Mouse (Mus musculus): ENCODE measurements around the gene Plcb4. TPM values are rescaled to one million over a fixed set of nuclear protein-coding genes. Genes with fewer than 3 reads are reported as not detected.
"Not testable (repeated sequence)": the region's sequence is repeated elsewhere in the genome, so short reads cannot be mapped to it uniquely, and the experiment has no call there.

The Plcb4 gene
- polyA plus RNA-seq, 1 experiment from 2014 or later, result 15.9 TPM

DNA sequence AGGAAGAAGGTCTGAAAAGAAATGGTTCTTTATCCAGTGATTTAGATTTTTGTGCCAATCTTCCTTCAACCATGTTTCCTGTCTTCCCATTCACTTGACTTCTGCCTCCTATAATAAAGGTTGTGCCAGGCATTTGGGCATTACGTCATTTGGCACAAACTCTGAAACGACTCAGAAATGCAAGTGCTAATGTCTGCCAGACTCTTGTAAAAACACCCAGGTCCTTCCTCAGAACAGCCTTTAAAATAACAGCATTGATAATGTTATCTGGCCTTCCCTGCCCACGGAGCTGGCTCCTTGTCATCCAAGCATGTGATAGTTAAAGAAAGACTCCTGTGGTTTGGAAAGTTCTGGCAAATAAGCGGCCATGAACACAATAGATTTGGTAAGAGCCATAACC lies 229.4 kb downstream of the Plcb4 start:
- Histone ChIP-seq H3K27ac (no peak overlapping the region), H3K27me3 (ENCODE audit: poor library complexity, severe bottlenecking) (no peaks in the 10 kb centered on the region), H3K9me3 (no peaks in the 10 kb centered on the region), H3K4me1 (no peaks in the 10 kb centered on the region), H3K36me3 (replicated peaks) (no peaks in the 10 kb centered on the region), H3K4me3 (no peak overlapping the region)
- no peak for DNase-seq (ENCODE audit: extremely low spot score, low spot score)
- WGBS, result 88% methylated on average over 4 of the region's 4 CpGs

DNA sequence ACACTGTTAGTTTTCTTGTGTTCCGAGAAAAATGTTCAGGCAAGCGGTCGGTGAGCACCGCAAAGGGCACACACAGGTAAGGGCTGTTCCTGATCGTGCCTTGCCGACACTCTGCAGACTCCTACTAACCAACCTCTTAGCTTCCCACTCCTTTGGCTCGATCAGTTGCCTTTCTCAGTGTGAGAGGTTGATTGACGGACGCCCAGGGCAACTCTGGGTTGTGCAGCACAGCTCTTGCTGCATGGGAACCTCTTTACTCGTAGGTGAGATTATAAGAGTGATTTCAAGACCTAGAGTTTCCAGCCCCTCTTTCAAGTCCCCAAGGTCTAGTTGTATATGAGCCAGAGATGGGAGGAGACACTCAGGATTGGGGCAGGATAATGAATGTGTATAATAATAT lies 230.0 kb downstream of the Plcb4 start:
- WGBS, result 91% methylated on average over 10 of the region's 10 CpGs
- H3K4me1 ChIP-seq, result no peaks in the 10 kb centered on the region
- no peak for DNase-seq (ENCODE audit: extremely low spot score, low spot score)

DNA sequence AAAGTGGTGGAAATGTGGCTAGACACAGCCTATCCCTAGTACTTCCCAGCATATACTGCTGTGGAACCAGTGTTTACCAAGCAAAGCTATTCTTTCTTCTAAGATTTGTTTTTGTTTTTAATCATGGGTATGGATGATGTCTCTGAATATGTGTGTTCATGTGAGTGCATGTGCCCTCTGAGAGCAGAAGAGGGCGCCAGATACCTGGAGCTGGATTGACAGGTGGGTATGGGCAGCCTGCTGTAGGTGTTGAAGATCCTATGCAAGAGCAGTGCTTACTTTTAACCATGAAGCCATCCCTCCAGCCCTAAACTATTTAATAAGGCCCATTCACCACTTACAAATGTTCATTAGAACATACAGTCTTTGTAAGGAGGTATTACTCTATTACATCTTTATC lies 231.3 kb downstream of the Plcb4 start:
- Histone ChIP-seq H3K4me3 (no peak overlapping the region), H3K27me3 (ENCODE audit: poor library complexity, severe bottlenecking) (no peaks in the 10 kb centered on the region), H3K4me1 (no peaks in the 10 kb centered on the region), H3K27ac (no peak overlapping the region), H3K9me3 (no peaks in the 10 kb centered on the region), H3K36me3 (replicated peaks) (no peaks in the 10 kb centered on the region)
- WGBS, result 75% methylated on average over 1 of the region's 1 CpGs
- no peak for DNase-seq (ENCODE audit: extremely low spot score, low spot score)

More for the DNA sequence above, 230.0 kb downstream of the Plcb4 start:
- H3K36me3 ChIP-seq (replicated peaks), result no peaks in the 10 kb centered on the region
- no peaks in the 10 kb centered on the region for H3K27me3 ChIP-seq (ENCODE audit: poor library complexity, severe bottlenecking)
- H3K4me3 ChIP-seq, result no peak overlapping the region
- no peaks in the 10 kb centered on the region for H3K9me3 ChIP-seq
- H3K27ac ChIP-seq, result no peak overlapping the region

DNA sequence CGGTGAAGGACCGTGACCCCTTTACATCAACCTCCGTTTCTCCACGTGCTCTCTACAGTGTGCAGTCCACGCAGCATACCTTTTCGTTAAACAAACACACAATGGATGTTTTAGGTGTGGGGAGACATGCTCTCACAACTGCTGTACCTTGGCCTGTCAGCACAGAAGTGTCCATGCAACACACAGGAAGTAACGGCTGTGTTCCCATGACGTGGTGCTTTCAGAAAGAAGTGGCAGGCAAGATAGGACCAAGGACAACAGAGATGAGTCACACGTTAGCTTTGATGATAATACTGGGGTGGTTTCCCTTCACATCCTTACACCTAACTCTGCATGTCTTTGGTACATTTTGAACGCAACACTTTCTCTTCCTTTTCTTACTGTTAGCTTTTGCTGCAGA lies 232.3 kb downstream of the Plcb4 start:
- DNase-seq (ENCODE audit: extremely low spot score, low spot score), result no peak
- Histone ChIP-seq H3K36me3 (replicated peaks) (no peaks in the 10 kb centered on the region), H3K4me3 (no peak overlapping the region), H3K27ac (no peak overlapping the region), H3K9me3 (no peaks in the 10 kb centered on the region), H3K27me3 (ENCODE audit: poor library complexity, severe bottlenecking) (no peaks in the 10 kb centered on the region), H3K4me1 (no peaks in the 10 kb centered on the region)
- 96% methylated on average over 10 of the region's 10 CpGs for WGBS

DNA sequence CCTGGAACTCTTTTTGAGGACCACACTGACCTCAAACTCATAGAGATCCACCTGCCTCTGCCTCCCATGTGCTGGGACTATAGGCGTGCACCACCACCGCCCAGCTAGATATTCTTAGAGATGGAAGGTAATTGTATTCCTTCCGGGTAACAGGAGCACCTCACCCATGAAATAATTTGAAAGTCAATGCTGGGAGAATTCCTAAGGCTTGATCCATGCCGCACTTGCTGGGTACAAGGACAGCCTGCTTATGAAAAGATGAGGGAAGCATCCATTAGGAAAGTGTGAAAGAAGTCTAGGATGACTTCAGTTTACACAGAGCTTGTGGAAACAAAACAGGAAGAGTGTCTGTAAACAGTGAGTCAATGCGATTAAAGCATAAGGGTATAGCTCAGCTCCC lies 232.9 kb downstream of the Plcb4 start:
- 90% methylated on average over 5 of the region's 5 CpGs for WGBS
- Histone ChIP-seq H3K27me3 (ENCODE audit: poor library complexity, severe bottlenecking) (no peaks in the 10 kb centered on the region), H3K9me3 (no peaks in the 10 kb centered on the region), H3K27ac (no peak overlapping the region), H3K4me3 (no peak overlapping the region), H3K4me1 (no peaks in the 10 kb centered on the region), H3K36me3 (replicated peaks) (no peaks in the 10 kb centered on the region)
- DNase-seq (ENCODE audit: extremely low spot score, low spot score), result no peak

DNA sequence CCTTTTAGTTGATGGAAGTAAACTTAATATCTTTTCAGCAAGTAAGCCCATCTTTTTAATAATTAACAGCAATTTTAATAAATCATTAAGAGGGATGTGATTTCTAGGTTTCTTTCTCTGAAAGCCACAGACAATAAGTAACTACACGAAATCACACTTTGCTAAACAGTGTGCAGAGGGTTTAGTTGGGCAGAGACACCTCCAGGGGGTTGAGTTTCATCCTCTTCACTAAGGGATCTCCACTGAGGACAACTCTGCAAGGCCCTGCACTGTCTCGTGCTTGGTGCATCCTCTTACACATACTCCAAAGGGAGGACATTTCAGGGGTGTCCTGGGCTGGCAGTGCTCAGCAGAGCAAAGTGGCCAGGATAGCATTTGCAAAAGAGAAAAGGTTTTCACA lies 235.8 kb downstream of the Plcb4 start:
- no peak overlapping the region for H3K27ac ChIP-seq
- no peaks in the 10 kb centered on the region for H3K9me3 ChIP-seq
- H3K4me3 ChIP-seq, result no peak overlapping the region
- H3K4me1 ChIP-seq, result no peaks in the 10 kb centered on the region
- no peaks in the 10 kb centered on the region for H3K36me3 ChIP-seq (replicated peaks)
- DNase-seq (ENCODE audit: extremely low spot score, low spot score), result no peak
- no peaks in the 10 kb centered on the region for H3K27me3 ChIP-seq (ENCODE audit: poor library complexity, severe bottlenecking)
- 77% methylated on average over 2 of the region's 2 CpGs for WGBS

DNA sequence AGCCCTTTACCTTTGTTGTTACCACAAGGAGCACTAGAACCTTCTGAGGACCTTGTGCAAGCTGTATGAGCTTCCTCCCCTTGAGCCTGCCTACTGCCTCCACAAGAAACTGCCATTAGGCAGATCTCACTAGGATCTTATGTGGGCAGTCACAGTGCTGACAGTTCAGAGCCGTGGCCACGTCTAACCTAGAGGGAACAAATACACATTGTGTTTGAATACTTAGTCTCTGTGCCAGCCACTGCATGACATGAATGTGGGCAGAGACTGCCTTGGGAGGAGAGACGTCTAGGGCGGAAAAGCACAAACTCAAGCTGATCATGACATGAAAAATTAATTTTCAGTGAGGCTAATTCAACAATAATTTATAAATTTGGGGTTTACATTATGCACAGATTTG lies 239.2 kb downstream of the Plcb4 start:
- Histone ChIP-seq H3K4me3 (no peak overlapping the region), H3K27me3 (ENCODE audit: poor library complexity, severe bottlenecking) (no peaks in the 10 kb centered on the region), H3K36me3 (replicated peaks) (no peaks in the 10 kb centered on the region), H3K9me3 (no peaks in the 10 kb centered on the region), H3K4me1 (no peaks in the 10 kb centered on the region), H3K27ac (no peak overlapping the region)
- 76% methylated on average over 4 of the region's 4 CpGs for WGBS
- DNase-seq (ENCODE audit: extremely low spot score, low spot score), result no peak

DNA sequence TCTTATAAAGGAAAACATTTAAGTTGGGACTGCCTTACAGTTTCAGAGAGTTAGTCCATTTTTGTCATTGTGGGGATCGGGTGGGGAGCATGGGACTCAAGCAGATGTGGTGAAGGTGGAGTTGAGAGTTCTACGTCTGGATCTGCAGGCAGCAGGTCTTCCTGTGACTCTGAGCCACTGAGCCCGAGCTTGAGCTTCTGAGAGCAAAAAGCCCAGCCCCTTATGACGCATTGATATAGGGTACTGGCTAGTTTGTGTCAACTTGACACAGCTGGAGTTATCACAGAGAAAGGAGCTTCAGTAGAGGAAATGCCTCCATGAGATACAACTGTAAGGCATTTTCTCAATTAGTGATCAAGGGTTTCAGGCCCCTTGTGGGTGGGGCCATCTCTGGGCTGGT lies 241.1 kb downstream of the Plcb4 start:
- H3K27ac ChIP-seq; H3K36me3 ChIP-seq (replicated peaks); H3K27me3 ChIP-seq (ENCODE audit: poor library complexity, severe bottlenecking); H3K9me3 ChIP-seq; DNase-seq (ENCODE audit: extremely low spot score, low spot score); H3K4me1 ChIP-seq; H3K4me3 ChIP-seq: not testable (repeated sequence)
- WGBS, result 85% methylated on average over 4 of the region's 4 CpGs

DNA sequence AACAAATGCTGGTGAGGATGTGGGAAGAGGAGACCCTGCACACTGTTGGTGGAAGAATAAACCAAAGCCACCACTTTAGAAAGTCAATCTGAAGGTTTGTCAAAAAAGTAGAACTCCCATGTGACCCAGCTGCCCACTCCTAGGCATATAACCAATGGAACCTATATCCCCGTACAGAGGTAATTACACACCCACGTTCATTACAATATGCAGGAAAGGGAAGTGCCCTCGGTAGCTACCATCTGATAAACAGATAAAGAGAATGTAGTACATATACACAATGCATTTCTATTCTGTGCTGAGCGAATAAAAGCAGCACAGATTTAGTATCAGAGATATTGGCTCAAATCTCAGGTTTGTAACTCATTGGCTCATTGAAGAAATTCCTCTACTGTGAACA lies 242.2 kb downstream of the Plcb4 start:
- DNase-seq (ENCODE audit: extremely low spot score, low spot score), result no peak
- Histone ChIP-seq H3K9me3 (no peaks in the 10 kb centered on the region), H3K27me3 (ENCODE audit: poor library complexity, severe bottlenecking) (no peaks in the 10 kb centered on the region), H3K4me3 (no peak overlapping the region), H3K4me1 (no peaks in the 10 kb centered on the region; the same call in 1 of the 2 replicates), H3K27ac (no peak overlapping the region), H3K36me3 (replicated peaks) (no peaks in the 10 kb centered on the region)
- 93% methylated on average over 4 of the region's 4 CpGs for WGBS

DNA sequence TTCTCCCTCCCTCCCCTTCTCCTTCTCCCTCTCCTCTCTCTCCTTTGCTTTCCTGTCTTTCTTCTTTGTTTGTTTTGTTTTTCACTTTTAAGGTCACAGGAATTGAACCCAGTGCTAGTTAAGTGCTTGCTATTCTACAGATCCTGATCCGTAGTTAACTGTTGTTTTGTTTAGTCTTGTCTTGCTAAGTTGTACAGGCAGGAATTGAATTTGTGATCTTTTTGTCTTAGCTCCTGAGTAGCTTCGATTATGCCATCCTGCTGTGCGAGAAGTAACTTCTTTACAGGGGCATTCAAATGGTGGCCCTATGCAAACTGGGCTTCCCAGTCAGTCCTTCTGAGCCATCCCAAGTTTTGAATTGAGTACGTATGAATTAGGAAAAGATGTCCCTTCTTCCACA lies 245.5 kb downstream of the Plcb4 start:
- H3K9me3 ChIP-seq, result no peaks in the 10 kb centered on the region
- no peak overlapping the region for H3K27ac ChIP-seq
- no peak for DNase-seq (ENCODE audit: extremely low spot score, low spot score)
- H3K36me3 ChIP-seq (replicated peaks), result no peaks in the 10 kb centered on the region
- no peak overlapping the region for H3K4me3 ChIP-seq
- WGBS, result 73% methylated on average over 4 of the region's 4 CpGs
- H3K27me3 ChIP-seq (ENCODE audit: poor library complexity, severe bottlenecking), result no peaks in the 10 kb centered on the region
- H3K4me1 ChIP-seq, result no peaks in the 10 kb centered on the region; the same call in 1 of the 2 replicates

DNA sequence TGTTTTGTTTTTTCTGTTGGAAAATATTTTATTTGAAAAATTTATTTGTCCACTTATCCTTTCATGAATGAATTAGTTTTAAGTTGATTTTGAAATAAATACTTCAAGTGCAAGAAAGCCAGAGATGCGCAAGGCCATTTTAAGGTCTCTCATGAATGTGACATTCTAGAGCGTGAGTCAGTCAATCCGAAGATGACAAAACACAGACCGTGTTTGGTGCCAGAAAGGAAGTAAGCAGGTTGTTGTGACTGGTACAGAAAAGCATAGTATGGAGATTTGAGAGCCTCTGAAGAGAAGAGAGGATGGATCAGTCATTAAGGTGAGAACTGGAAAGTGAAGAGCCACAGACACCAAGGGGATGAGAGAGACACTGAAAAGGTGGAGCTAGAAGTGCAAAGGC lies 246.0 kb downstream of the Plcb4 start:
- no peak overlapping the region for H3K27ac ChIP-seq
- WGBS, result 95% methylated on average over 4 of the region's 4 CpGs
- H3K36me3 ChIP-seq (replicated peaks), result no peaks in the 10 kb centered on the region
- no peaks in the 10 kb centered on the region for H3K27me3 ChIP-seq (ENCODE audit: poor library complexity, severe bottlenecking)
- H3K9me3 ChIP-seq, result no peaks in the 10 kb centered on the region
- no peaks in the 10 kb centered on the region; the same call in 1 of the 2 replicates for H3K4me1 ChIP-seq
- no peak overlapping the region for H3K4me3 ChIP-seq
- DNase-seq (ENCODE audit: extremely low spot score, low spot score), result no peak

DNA sequence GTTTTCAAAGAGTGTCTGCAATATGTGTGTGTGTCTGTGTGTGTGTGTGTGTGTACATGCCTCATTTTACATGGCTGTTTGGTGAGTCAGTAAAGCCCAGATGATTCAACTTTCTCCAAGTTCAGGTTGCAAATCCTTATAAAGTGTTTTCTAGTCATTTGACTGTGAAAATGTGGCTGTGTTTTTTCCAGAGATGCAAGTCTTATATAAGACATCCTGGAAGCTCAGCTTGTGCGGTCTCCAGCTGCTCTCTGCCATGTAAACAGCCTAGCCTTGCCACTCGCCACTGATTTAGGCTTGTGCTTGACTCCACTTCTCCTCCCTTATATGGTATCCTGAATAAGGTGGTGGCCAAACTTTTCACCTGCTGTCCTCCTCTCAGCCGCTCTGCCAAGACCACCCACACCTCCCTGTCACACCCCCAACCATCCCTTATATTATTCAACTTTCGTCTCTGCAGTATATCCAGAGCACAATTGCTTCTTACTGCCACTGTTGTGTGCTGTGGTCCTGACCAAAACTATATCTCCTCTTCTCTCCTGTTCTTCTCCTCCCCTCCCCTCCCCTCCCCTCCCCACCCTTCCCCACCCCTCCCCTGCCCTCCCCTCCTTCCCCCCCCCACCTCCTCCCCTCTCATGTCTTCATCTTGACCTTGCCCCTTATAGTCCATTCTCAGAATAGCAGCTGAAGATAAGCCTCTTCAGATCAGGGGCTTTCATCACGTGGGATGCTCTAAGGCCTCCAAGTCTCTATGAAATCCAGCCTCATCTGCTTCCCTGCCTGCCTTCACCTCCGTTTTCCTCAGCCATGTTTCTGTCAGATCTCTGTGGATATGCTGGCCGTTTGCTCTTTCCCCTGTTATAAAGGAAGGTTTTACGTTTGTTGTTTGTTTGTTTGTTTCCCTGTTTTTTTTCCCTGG lies 255.8 kb downstream of the Plcb4 start:
- Histone ChIP-seq H3K36me3 (replicated peaks) (no peaks in the 10 kb centered on the region), H3K9me3 (no peaks in the 10 kb centered on the region), H3K4me1 (peaks cover 9% of the 10 kb centered on the region; the same call in 1 of the 2 replicates), H3K27me3 (ENCODE audit: poor library complexity, severe bottlenecking) (no peaks in the 10 kb centered on the region), H3K27ac (no peak overlapping the region), H3K4me3 (no peak overlapping the region)
- WGBS, result 88% methylated on average over 8 of the region's 8 CpGs
- no peak for DNase-seq (ENCODE audit: extremely low spot score, low spot score)

DNA sequence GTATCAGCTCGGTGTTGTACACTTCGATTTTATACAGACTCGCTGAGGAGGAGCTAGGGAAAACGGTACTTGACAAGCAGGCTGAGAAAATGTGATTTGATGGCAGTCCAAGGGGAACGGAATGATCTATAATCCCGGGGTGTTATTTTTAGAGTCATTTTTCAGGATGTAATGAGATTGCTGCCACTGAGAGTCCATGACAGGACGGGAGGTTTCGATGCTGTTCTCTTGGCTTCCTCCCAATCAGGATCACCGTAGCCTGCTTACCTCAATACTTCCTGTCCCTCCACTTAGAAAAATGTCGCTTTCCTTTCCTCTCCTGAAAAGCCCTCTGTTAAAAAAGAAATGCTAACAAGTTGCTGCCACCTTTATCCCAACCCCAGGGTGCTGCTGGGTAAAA lies 257.1 kb downstream of the Plcb4 start:
- no peak for DNase-seq (ENCODE audit: extremely low spot score, low spot score)
- Histone ChIP-seq H3K9me3 (no peaks in the 10 kb centered on the region), H3K27ac (no peak overlapping the region), H3K36me3 (replicated peaks) (no peaks in the 10 kb centered on the region), H3K4me1 (peaks cover 9% of the 10 kb centered on the region; the same call in 1 of the 2 replicates), H3K27me3 (ENCODE audit: poor library complexity, severe bottlenecking) (no peaks in the 10 kb centered on the region), H3K4me3 (no peak overlapping the region)
- WGBS, result 88% methylated on average over 10 of the region's 10 CpGs
